Mouse (Mus musculus) embryonic fibroblast, embryonic 13.5 days (primary cell): ENCODE data around the gene Asprv1.

ENCODE experiments used
- CTCF ChIP-seq: IDR thresholded peaks from 2 replicates; pipeline ENCODE4 v1.5.1; 2011; ENCODE audit warnings: mild to moderate bottlenecking, control low read depth, low read length, moderate library complexity, borderline replicate concordance; ENCODE audit not compliant: insufficient read depth
- POLR2A ChIP-seq: IDR thresholded peaks from 2 replicates; pipeline ENCODE4 v1.6.1; 2011; ENCODE audit warnings: low read depth, mild to moderate bottlenecking, control low read depth, low read length, moderate library complexity

GRCm38 (mm10) chr6:86630141-86630540 is 2.2 kb downstream of the Asprv1 start:
- TF ChIP-seq CTCF (no peak), POLR2A (no peak)
